Mouse (Mus musculus) E14TG2a.4 (cell line): ENCODE results near the gene Rap1gap.

Experiments
- CTCF ChIP-seq: conservative IDR thresholded peaks from 2 replicates; pipeline ENCODE4 v1.5.1; 2014; ENCODE audit warnings: low read length
- POU5F1 ChIP-seq: IDR thresholded peaks from 2 replicates; pipeline ENCODE4 v1.6.1; 2014; ENCODE audit warnings: low read length, borderline replicate concordance

DNA sequence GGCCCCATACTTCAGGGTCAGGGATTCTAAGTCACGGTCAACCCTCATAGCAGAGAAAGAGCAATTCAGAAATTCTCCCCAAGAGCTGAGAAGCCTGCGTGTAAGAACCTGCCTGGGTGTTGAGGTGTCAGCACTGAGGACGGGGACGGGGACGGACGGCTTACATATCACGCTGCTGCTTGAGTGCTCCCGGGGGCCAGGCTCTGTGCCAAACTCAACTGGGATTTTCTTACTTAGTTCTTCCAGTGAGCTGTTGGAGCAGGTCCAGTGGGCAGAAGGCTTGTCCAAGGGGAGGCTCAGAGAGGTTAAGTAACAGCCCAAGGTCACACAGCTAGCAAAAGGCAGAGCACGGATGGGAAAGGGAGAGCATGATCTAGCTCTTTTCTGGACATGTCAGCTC lies 87.2 kb downstream of the Rap1gap start:
- TF ChIP-seq CTCF, result no peak
- no peak for TF ChIP-seq POU5F1
